24 mouse cellular contexts compared by ENCODE assay signal in genomic region chr12:84084581-84084980, GRCm38 (mm10). TPM values are rescaled to one million over a fixed set of nuclear protein-coding genes. Genes with fewer than 3 reads are reported as not detected.
"Had no signal": no experiment of that assay in that cellular context is flagged by ENCODE, and none has a peak within 500 bp of the region (broad histone marks: within the 10 kb centered on the region; RNA-seq: fewer than 3 reads in every experiment).

No protein-coding gene starts in this region.

- H3K27ac ChIP-seq: limb, embryonic 13.5 days; liver, embryonic 13.5 days; macrophage; midbrain, embryonic 12.5 days; midbrain, embryonic 15.5 days; neural tube, embryonic 12.5 days; neural tube, embryonic 15.5 days; stomach, embryonic 15.5 days had no signal

- DNase-seq: kidney, adult 18-20 months; kidney, adult 9 months; kidney, postnatal 14 days; kidney, postnatal 4 days; left cerebral cortex, postnatal 4 days; liver; liver, embryonic 13.5 days; lung, embryonic 14.5 days; right cerebral cortex, adult 18-20 months; right cerebral cortex, postnatal 14 days; spleen, adult 18-20 months; thymus, postnatal 36 days had no signal

- H3K4me1 ChIP-seq: limb, embryonic 13.5 days; liver, embryonic 13.5 days; midbrain, embryonic 12.5 days; midbrain, embryonic 15.5 days; neural tube, embryonic 12.5 days; neural tube, embryonic 15.5 days; stomach, embryonic 15.5 days had no signal

- H3K9ac ChIP-seq: limb, embryonic 13.5 days; liver, embryonic 13.5 days; lung, embryonic 14.5 days; midbrain, embryonic 12.5 days; midbrain, embryonic 15.5 days; neural tube, embryonic 12.5 days; neural tube, embryonic 15.5 days; stomach, embryonic 15.5 days had no signal

- H3K9me3 ChIP-seq: stomach, embryonic 15.5 days had no signal

- H3K4me3 ChIP-seq: limb, embryonic 13.5 days; liver, embryonic 13.5 days; midbrain, embryonic 12.5 days; midbrain, embryonic 15.5 days; neural tube, embryonic 12.5 days; neural tube, embryonic 15.5 days; stomach, embryonic 15.5 days had no signal

- ATAC-seq: lung, postnatal 0 days; midbrain, embryonic 15.5 days had no signal

- H3K27me3 ChIP-seq: limb, embryonic 13.5 days; liver, embryonic 13.5 days; midbrain, embryonic 12.5 days; midbrain, embryonic 15.5 days; neural tube, embryonic 12.5 days; neural tube, embryonic 15.5 days; stomach, embryonic 15.5 days had no signal

- H3K36me3 ChIP-seq: limb, embryonic 13.5 days; liver, embryonic 13.5 days; midbrain, embryonic 12.5 days; midbrain, embryonic 15.5 days; neural tube, embryonic 12.5 days; neural tube, embryonic 15.5 days; stomach, embryonic 15.5 days had no signal

- H3K4me2 ChIP-seq: limb, embryonic 13.5 days; liver, embryonic 13.5 days; lung, embryonic 14.5 days; midbrain, embryonic 12.5 days; midbrain, embryonic 15.5 days; neural tube, embryonic 12.5 days; neural tube, embryonic 15.5 days; stomach, embryonic 15.5 days had no signal

RNA-seq across cellular contexts. Expression of gene Acot5, which starts 15.5 kb away (rescaled TPM):
- polyA plus RNA-seq: kidney, embryonic 16.5 days; limb, embryonic 13.5 days; liver, embryonic 13.5 days; liver, embryonic 16.5 days; lung, embryonic 14.5 days; lung, postnatal 0 days; macrophage; midbrain, embryonic 12.5 days; testis, adult 2 months had no signal

RNA-seq across cellular contexts. Expression of gene Acot3, which starts 32.6 kb away (rescaled TPM):
- polyA plus RNA-seq: lung, postnatal 0 days; macrophage; testis, adult 2 months; urinary bladder, adult 2 months had no signal

RNA-seq across cellular contexts. Expression of gene Gm49366, which starts 45.8 kb away (rescaled TPM):
- polyA plus RNA-seq: kidney, embryonic 16.5 days; limb, embryonic 13.5 days; liver, embryonic 16.5 days; lung, embryonic 14.5 days; lung, postnatal 0 days; macrophage; midbrain, embryonic 12.5 days; midbrain, embryonic 15.5 days; neural tube, embryonic 12.5 days; neural tube, embryonic 15.5 days; stomach, embryonic 15.5 days; testis, adult 2 months; urinary bladder, adult 2 months had no signal
